Mouse (Mus musculus): ENCODE data around the gene Wdfy2.

DNA sequence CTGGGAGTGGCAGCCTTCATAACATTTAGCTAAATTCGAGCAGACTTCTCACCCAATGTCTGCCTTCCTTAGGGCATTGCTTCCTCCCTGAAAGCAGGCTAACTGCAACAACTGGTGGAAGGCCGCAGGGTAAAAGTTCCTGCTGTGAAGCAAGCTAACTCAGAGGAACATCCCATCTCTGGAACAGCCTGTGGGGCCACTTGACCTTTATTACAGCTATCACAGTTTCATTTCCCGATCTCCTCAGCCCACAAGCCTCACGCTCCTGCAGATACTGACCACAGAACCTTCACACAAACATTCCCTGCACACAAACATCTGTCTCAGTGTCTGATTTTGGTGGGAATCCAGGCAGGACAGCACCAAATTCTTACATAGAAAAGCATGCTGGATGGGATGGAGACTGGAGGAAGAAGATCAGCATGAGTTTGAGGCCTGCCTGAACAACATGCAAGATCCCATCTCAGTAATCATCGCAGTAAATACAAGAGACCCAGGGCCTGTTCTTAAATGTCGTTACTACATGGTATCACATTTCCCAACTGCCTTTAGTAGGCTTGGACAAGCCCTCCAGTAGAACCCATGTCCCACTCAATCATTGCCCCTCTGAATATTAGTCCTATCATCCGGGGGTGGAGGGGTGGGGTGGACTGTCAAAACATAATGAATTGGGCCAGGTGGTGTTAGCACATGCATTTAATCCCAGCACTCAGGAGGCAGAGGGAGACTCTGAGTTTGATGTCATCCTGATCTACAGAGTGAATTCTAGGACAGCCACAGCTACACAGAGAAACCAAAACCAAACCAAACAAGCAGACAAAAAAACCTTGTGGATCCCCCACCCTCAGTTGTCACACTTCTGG, 28.6 kb upstream of the Wdfy2 start:
- no peak for TF ChIP-seq CTCF (IDR thresholded peaks at IDR 0.05; ENCODE audit: low read depth, low read length)
- no peak for TF ChIP-seq POLR2A (IDR thresholded peaks at IDR 0.05; ENCODE audit: insufficient read depth, low read length)
- no peak for TF ChIP-seq EP300 (IDR thresholded peaks at IDR 0.05; ENCODE audit: insufficient read depth, low read depth, low read length)

All from ES-Bruce4 (cell line).